Mouse (Mus musculus): Measurements from ENCODE around the gene Cabin1. TPM values are rescaled to one million over a fixed set of nuclear protein-coding genes. Genes with fewer than 3 reads are reported as not detected.
A peak's percentile ranks its signal among the peaks of the same experiment; 100 is the strongest.

Gene Cabin1
- polyA plus RNA-seq (2015; fragmentation: Nextera tagmentation; extraction: Ambion mirVana) = 33.6 and 35.8 TPM in 2 replicates

DNA sequence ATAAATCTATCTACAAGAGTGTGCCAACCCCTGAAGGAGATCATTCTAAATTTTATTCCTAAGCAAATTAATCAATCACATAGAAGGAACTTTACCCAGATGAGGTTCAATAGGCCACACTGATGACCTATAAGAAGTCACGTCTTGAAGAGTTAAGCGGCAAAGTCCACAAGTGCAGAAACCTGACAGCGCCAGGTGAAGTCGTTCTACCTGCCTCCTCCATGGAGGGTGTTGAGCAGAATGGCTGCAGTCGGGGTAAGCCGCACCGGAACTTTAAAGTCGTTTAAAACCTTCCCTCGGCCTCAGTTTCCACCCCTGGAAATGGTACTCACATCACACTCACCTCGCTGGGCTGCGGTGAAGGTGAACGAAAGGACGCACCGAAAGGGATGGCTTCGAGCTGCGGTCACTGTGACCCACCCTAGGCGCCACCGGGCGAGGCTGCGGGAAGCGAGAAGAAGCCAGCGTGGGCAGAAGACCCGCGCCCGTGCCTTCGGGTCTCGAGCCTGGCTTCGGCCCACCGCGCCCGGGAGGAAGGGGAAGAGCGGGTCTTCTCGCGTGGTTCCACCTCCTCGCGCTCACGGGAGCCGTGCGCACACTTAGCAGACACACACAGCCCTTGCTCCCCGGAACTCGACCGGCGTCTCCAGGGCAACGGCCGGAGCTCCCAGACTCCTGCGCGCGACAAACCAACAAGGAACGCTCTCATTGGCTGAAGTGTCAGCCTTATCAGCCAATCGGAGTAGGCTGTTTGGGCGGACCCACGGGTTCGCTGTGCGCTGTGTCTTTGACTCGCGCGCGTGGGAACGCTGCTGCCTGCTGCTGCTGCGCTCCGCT, at the start of gene Cabin1:
TSS of gene Cabin1 (minus strand) at position 660 of the 837 bp plus-strand sequence.
- no peaks in the 10 kb centered on the region for H3K27me3 ChIP-seq (replicated peaks)
- under 1% methylated on average over 61 of the region's 61 CpGs for WGBS
- peak within 1 kb of the TSS; percentile 78 for H3K9ac ChIP-seq
- peak within 1 kb of the TSS; percentile 77 for H3K27ac ChIP-seq
- H3K4me2 ChIP-seq = peak within 1 kb of the TSS; percentile 74
- peaks cover 10% of the 10 kb centered on the region for H3K4me1 ChIP-seq
- ATAC-seq (ENCODE audit: insufficient read depth, low FRiP score, low read depth) = peak; percentile 97
- H3K36me3 ChIP-seq = no peaks in the 10 kb centered on the region
- no peaks in the 10 kb centered on the region for H3K9me3 ChIP-seq
- H3K4me3 ChIP-seq (replicated peaks) = peak within 1 kb of the TSS; percentile 96

DNA sequence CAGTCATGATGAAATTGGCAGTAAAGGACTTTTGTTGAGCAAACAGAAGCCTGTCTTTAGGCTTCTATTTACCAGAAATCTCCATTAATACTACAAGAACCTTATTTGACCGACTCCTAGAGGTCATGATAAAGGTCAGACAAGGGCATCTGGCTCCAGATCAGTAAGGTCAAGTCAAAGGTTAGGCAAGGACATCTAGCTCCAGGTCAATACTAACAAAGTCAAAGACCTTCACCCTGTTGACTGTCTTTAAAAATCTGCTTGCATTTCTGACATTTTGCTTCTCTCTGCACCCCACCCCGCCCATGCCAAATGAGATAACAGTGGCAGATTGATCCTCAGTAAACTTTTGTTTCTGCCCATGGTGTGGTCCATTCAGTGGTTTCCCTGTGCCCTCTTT, 40.1 kb upstream of the Cabin1 start:
- H3K27me3 ChIP-seq (replicated peaks) = no peaks in the 10 kb centered on the region
- no peak overlapping the region for H3K9ac ChIP-seq
- H3K4me3 ChIP-seq (replicated peaks) = no peak overlapping the region
- no peak overlapping the region for H3K27ac ChIP-seq
- 62% methylated on average over 2 of the region's 2 CpGs for WGBS
- H3K4me1 ChIP-seq = no peaks in the 10 kb centered on the region
- no peaks in the 10 kb centered on the region for H3K36me3 ChIP-seq
- H3K9me3 ChIP-seq = no peaks in the 10 kb centered on the region
- ATAC-seq (ENCODE audit: insufficient read depth, low FRiP score, low read depth) = no peak
- no peak overlapping the region for H3K4me2 ChIP-seq

DNA sequence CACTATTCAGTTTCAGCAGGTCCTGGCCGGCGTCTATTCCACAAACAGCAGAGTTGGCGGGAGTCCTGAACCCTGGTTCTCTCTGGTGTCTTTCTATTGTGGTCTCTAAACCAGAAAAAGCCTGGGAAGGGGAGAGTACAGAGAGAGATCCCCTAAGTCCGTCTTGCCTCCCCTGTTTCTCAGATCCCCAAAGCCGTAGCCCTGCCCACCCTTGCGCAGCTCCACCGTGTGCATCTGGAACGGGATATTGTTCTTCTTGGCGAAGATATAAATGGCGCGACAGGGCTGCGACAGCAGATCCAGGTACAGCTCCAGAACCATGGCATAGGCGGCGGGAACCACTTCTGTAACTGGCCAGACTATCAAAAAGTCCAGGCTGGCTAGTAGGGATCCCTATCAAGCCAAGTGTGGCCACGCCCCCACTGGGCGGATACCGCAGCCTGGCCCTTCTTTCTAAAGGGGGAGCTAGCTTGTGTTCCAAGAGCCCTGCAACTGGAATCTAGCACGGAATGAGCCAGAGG, 34.1 kb upstream of the Cabin1 start, which contains the start of gene Gstt1:
TSS of gene Gstt1 (minus strand) at position 409 of the 521 bp plus-strand sequence.
- 2% methylated on average over 18 of the region's 18 CpGs for WGBS
- Histone ChIP-seq H3K27me3 (replicated peaks) (no peaks in the 10 kb centered on the region), H3K9me3 (no peaks in the 10 kb centered on the region), H3K27ac (no peak within 1 kb of the TSS), H3K4me1 (peaks cover 10% of the 10 kb centered on the region; the same call in 1 of the 2 replicates), H3K4me3 (replicated peaks) (peak within 1 kb of the TSS; percentile 46), H3K4me2 (peak within 1 kb of the TSS; percentile 86), H3K9ac (0 out of 2 replicates have a peak within 1 kb of the TSS, but pooled peaks have one; percentile 21), H3K36me3 (no peaks in the 10 kb centered on the region)
- ATAC-seq (ENCODE audit: insufficient read depth, low FRiP score, low read depth) = peak; percentile 27; the same call in 1 of the 2 replicates

DNA sequence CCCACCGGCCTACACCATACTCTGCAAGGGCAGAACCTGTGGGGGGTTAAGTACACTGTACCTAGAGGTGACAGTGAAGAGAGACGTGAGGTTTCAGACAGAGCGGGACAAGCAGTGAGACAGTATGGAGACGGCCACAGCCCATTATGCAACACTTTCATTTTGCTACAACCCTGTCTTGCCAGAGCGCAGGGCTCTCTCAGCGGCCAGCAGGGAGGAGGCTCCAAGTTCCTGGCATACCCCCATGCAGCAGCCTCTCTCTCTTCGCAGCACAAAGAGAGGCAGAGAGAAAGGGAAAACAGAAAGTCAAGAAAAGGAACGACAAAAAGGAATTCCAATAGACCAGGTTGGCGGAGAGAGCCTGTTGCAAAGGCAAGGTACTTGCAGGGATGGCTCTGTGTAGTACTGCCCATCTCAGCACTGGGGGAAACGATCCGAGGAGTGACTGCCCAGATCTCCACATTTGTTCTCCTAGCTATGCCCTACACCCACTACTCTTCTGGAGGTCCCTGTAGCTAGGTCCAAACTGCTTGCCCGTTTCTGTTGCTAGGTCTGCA, 33.6 kb upstream of the Cabin1 start:
- Histone ChIP-seq H3K27ac (no peak overlapping the region), H3K4me2 (peak overlapping the region; percentile 86), H3K4me1 (peaks cover 10% of the 10 kb centered on the region; the same call in 1 of the 2 replicates), H3K27me3 (replicated peaks) (no peaks in the 10 kb centered on the region), H3K36me3 (no peaks in the 10 kb centered on the region), H3K9me3 (no peaks in the 10 kb centered on the region), H3K9ac (0 out of 2 replicates have a peak overlapping the region, but pooled peaks have one; percentile 21), H3K4me3 (replicated peaks) (peak overlapping the region; percentile 46)
- WGBS = 1% methylated on average over 12 of the region's 12 CpGs
- ATAC-seq (ENCODE audit: insufficient read depth, low FRiP score, low read depth) = peak; percentile 41; the same call in 1 of the 2 replicates

DNA sequence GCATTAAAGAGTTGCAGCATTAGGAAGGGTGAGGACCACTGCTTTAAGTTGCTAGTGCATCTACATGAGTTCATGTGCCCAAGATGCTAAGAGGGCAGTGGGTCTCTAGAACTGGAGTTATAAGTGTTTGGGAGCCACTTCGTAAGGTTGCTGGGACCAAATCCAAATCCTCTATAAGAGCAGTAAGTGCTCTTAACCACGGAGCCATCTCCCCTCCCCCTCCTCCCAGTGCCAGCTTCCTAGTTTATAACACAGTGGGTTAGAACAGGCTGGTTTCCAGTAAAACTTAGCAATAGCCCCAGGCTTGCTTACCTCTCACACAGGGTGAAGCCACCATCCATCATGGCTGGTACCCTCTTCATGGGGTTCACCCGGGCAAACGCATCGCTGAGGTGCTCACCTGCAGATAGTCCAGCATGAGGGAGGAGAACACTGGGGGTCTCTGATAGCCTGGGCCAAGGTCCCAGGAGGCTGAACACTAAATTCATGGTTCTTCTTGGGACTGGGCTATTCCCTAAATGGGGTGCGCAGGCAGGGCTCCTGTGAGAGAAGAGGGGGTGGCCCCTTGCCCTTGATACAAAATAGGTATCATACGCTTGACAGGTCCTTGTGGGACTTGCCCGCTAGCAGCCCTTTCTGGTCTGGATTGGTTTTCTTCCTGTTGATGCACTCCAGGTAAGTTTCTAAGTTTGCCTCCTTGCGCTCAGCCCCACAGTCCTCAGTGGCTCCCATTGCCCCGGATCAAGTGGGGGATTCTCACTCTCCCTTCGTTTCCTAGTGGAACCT, 32.8 kb upstream of the Cabin1 start:
- Histone ChIP-seq H3K27ac (no peak overlapping the region), H3K9me3 (no peaks in the 10 kb centered on the region), H3K9ac (no peak overlapping the region), H3K36me3 (no peaks in the 10 kb centered on the region), H3K4me2 (peak overlapping the region; percentile 86), H3K27me3 (replicated peaks) (no peaks in the 10 kb centered on the region), H3K4me3 (replicated peaks) (peak overlapping the region; percentile 46), H3K4me1 (peaks cover 10% of the 10 kb centered on the region; the same call in 1 of the 2 replicates)
- ATAC-seq (ENCODE audit: insufficient read depth, low FRiP score, low read depth) = peak; percentile 20; the same call in 1 of the 2 replicates
- 48% methylated on average over 11 of the region's 11 CpGs for WGBS

DNA sequence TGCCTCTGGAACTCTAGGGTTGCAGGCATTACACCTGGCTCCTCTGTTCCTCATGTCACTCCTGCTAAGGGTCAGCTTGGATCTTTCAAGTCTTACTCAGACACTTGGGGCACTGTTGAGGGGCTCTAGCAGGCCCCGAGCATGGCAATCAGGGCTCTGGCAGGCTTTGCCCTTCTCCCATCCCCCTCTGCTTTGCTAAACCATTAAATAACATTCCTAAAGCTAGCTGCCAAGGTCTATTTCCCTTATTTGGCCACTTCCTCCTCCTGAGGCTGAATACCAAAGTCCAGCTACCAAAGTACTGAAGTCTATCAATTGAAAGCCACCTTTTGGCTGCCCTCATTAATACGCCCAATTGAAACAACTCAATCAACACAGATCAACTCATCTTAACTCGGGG, 30.7 kb upstream of the Cabin1 start:
- H3K4me2 ChIP-seq = no peak overlapping the region
- H3K9ac ChIP-seq = no peak overlapping the region
- H3K27ac ChIP-seq = peak overlapping the region; percentile 4; the same call in 1 of the 2 replicates
- H3K27me3 ChIP-seq (replicated peaks) = no peaks in the 10 kb centered on the region
- H3K4me1 ChIP-seq = peaks cover 13% of the 10 kb centered on the region; the same call in 1 of the 2 replicates
- H3K9me3 ChIP-seq = no peaks in the 10 kb centered on the region
- 27% methylated on average over 3 of the region's 3 CpGs for WGBS
- no peak for ATAC-seq (ENCODE audit: insufficient read depth, low FRiP score, low read depth)
- H3K36me3 ChIP-seq = no peaks in the 10 kb centered on the region
- H3K4me3 ChIP-seq (replicated peaks) = no peak overlapping the region

DNA sequence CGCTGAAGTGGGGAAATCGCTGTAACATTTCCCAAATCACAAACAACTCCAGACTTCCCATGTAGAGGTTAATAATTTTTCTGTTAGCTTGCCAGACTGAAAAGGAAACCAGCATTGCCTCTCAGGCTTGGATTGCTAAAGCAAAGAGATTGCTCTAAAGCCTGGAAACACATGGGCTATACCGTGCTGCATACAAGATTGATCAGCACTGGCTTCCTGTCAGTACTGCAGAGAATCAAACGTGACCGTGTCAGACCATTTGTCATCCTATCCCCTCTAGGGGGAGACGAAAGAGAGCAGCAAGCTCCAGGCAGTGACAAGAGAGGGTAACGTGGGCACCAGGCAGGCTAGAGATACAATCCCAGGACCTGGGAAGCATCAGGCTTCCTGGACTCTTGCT, 26.6 kb upstream of the Cabin1 start:
- Histone ChIP-seq H3K9me3 (no peaks in the 10 kb centered on the region), H3K27ac (0 out of 2 replicates have a peak overlapping the region, but pooled peaks have one; percentile 31), H3K36me3 (no peaks in the 10 kb centered on the region), H3K4me1 (peaks cover 7% of the 10 kb centered on the region; the same call in 1 of the 2 replicates), H3K27me3 (replicated peaks) (no peaks in the 10 kb centered on the region), H3K9ac (no peak overlapping the region), H3K4me2 (no peak overlapping the region), H3K4me3 (replicated peaks) (no peak overlapping the region)
- WGBS = 12% methylated on average over 7 of the region's 7 CpGs
- ATAC-seq (ENCODE audit: insufficient read depth, low FRiP score, low read depth) = no peak

DNA sequence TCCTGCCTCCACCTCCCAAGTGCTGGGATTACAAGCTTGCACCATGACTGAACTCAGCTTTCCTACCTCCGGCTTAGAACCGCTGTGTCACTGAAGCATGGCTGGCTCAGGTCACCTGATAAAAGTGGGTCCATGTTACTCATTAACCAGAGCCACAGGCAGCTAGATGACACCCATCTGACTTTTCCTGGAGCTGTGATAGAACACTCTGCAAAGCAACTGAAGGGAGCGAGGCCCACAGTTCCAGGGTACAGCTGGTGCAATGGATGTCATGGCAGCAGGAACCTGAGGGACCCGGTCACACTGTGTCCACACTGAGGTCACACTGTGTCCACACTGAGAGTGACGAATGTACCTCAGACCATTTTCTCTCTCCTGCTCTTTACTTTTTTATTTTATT, 25.7 kb upstream of the Cabin1 start:
- no peak overlapping the region for H3K9ac ChIP-seq
- no peak overlapping the region for H3K27ac ChIP-seq
- no peaks in the 10 kb centered on the region for H3K36me3 ChIP-seq
- H3K9me3 ChIP-seq = no peaks in the 10 kb centered on the region
- ATAC-seq (ENCODE audit: insufficient read depth, low FRiP score, low read depth) = peak; percentile 83
- no peak overlapping the region for H3K4me2 ChIP-seq
- H3K4me3 ChIP-seq (replicated peaks) = no peak overlapping the region
- 65% methylated on average over 5 of the region's 5 CpGs for WGBS
- H3K27me3 ChIP-seq (replicated peaks) = no peaks in the 10 kb centered on the region
- peaks cover 7% of the 10 kb centered on the region; the same call in 1 of the 2 replicates for H3K4me1 ChIP-seq

DNA sequence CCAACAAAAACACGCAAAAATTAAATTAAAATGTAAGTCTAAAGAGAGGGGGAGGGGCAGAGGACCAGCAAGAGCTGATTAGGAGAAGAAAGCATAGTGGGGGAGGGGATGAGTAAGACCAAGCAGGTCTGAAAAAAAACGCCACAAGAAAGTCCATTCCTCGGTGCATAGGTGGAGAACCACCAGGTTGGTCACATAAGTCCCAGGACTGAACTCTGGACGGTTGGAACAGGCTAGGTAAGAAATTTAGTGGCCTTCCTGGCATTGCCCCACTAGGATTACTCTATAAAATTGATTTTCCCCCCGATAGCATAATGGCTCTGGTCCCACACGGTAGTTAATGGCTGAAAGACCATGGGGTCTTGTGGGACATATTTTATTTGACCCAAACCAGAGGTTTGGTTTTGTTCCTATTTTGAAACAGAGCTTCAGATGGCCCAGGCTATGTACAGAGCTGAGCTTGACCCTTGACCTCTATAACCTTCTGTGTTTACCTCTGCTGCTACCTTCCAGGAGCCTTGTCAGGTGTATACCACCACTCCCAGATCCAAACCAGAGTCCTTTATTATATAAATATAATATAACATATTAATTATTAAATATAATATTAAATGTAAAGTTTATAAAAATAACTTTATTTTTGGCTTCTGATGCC, 25.1 kb upstream of the Cabin1 start:
- Histone ChIP-seq H3K4me2 (no peak overlapping the region), H3K9me3 (no peaks in the 10 kb centered on the region), H3K36me3 (no peaks in the 10 kb centered on the region), H3K4me1 (0 out of 2 replicates have a peak, but pooled peaks cover 3% of the 10 kb centered on the region), H3K4me3 (replicated peaks) (no peak overlapping the region), H3K27me3 (replicated peaks) (no peaks in the 10 kb centered on the region), H3K27ac (no peak overlapping the region), H3K9ac (no peak overlapping the region)
- no peak for ATAC-seq (ENCODE audit: insufficient read depth, low FRiP score, low read depth)
- 77% methylated on average over 6 of the region's 6 CpGs for WGBS

DNA sequence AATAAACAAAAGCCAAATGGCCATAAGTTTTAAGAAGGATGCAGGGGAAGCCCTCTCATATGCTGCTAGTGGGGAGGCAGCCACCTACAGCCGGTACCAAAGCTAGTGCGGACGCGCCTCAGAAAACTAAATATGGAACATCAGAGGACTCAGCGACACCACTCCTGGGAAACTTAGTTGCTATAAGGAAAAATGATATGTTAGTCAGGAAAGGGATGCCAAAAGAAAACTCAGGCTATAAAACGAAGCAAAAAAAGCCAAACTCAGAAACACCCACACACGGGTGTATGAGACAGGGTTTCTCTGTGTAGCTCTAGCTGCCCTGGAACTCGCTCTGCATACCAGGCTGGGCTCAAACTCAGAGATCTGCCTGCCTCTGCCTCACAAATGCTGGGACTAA, 24.1 kb upstream of the Cabin1 start:
- Histone ChIP-seq H3K4me1 (0 out of 2 replicates have a peak, but pooled peaks cover 3% of the 10 kb centered on the region), H3K27me3 (replicated peaks) (no peaks in the 10 kb centered on the region), H3K4me3 (replicated peaks) (no peak overlapping the region), H3K27ac (no peak overlapping the region), H3K9me3 (no peaks in the 10 kb centered on the region), H3K36me3 (no peaks in the 10 kb centered on the region), H3K9ac (no peak overlapping the region), H3K4me2 (no peak overlapping the region)
- WGBS = 92% methylated on average over 8 of the region's 8 CpGs
- no peak for ATAC-seq (ENCODE audit: insufficient read depth, low FRiP score, low read depth)

DNA sequence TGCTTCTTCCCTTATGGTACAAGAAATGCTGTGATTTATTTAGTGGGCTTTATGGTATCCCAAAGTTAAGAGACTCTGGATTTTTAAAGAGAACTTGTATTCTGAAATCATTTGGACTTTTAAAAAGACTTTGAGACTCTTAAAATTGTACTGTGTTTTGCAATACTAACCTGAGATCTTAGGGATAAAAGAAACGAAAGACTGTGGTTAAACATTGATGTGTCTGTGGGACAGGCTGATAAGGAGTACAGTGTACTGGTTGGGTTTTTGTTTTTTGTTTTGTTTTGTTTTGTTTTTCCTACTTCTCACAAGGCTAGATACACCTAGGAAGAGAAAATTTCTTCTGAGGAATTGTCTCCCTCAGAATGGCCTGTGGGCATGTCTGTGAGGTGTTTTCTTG, 21.3 kb upstream of the Cabin1 start:
- Histone ChIP-seq H3K4me1 (0 out of 2 replicates have a peak, but pooled peaks cover 6% of the 10 kb centered on the region), H3K9me3 (no peaks in the 10 kb centered on the region), H3K9ac (no peak overlapping the region), H3K36me3 (no peaks in the 10 kb centered on the region), H3K27me3 (replicated peaks) (no peaks in the 10 kb centered on the region), H3K27ac (no peak overlapping the region), H3K4me2 (no peak overlapping the region), H3K4me3 (replicated peaks) (no peak overlapping the region)
- 67% methylated on average over 1 of the region's 1 CpGs for WGBS
- no peak for ATAC-seq (ENCODE audit: insufficient read depth, low FRiP score, low read depth)
